22 mouse cellular contexts compared by ENCODE assay signal in genomic region chr10:39388144-39388543, GRCm38 (mm10). TPM values are rescaled to one million over a fixed set of nuclear protein-coding genes. Genes with fewer than 3 reads are reported as not detected.
A peak's percentile ranks its signal among the peaks of the same experiment; 100 is the strongest.
DNase-seq lines count a peak whose midpoint lies in the region; ATAC-seq and TF ChIP-seq lines count a peak whose summit lies in the region.
"Had no signal": no experiment of that assay in that cellular context is flagged by ENCODE, and none has a peak within 500 bp of the region (broad histone marks: within the 10 kb centered on the region; RNA-seq: fewer than 3 reads in every experiment).

No protein-coding gene starts in this region.

- TF ChIP-seq EP300 in liver, embryonic 14.5 days (IDR thresholded peaks at IDR 0.05; ENCODE audit: low read depth), result no peak

- WGBS in hindbrain, embryonic 14.5 days, result 86% methylated on average over 3 of the region's 3 CpGs
- WGBS in hindbrain, embryonic 12.5 days, result 90% methylated on average over 3 of the region's 3 CpGs
- 83% methylated on average over 3 of the region's 3 CpGs for WGBS in midbrain, embryonic 13.5 days
- 88% methylated on average over 3 of the region's 3 CpGs for WGBS in midbrain, embryonic 11.5 days
- 55% methylated on average over 3 of the region's 3 CpGs for WGBS in liver, embryonic 14.5 days (ENCODE audit: insufficient replicate concordance)

- H3K9ac ChIP-seq in hindbrain, embryonic 14.5 days, result no peak overlapping the region
- no peak overlapping the region for H3K9ac ChIP-seq in hindbrain, embryonic 12.5 days
- no peak overlapping the region for H3K9ac ChIP-seq in midbrain, embryonic 13.5 days (replicated peaks)
- no peak overlapping the region for H3K9ac ChIP-seq in midbrain, embryonic 11.5 days (ENCODE audit: low read length)
- no peak overlapping the region for H3K9ac ChIP-seq in liver, embryonic 14.5 days (replicated peaks)
- H3K9ac ChIP-seq: embryonic facial prominence, embryonic 15.5 days; intestine, embryonic 15.5 days; liver, embryonic 15.5 days had no signal

- no peak overlapping the region for H3K4me2 ChIP-seq in hindbrain, embryonic 14.5 days (replicated peaks)
- no peak overlapping the region for H3K4me2 ChIP-seq in hindbrain, embryonic 12.5 days (replicated peaks)
- H3K4me2 ChIP-seq in midbrain, embryonic 13.5 days (replicated peaks), result no peak overlapping the region
- no peak overlapping the region for H3K4me2 ChIP-seq in midbrain, embryonic 11.5 days
- H3K4me2 ChIP-seq in liver, embryonic 14.5 days (ENCODE audit: low read depth), result no peak overlapping the region
- H3K4me2 ChIP-seq: embryonic facial prominence, embryonic 15.5 days; intestine, embryonic 15.5 days; liver, embryonic 15.5 days had no signal

- peaks cover 44% of the 10 kb centered on the region for H3K4me1 ChIP-seq in hindbrain, embryonic 14.5 days (replicated peaks; ENCODE audit: control insufficient read depth, insufficient read depth, low read length)
- H3K4me1 ChIP-seq in hindbrain, embryonic 12.5 days, result peaks cover 56% of the 10 kb centered on the region
- H3K4me1 ChIP-seq in midbrain, embryonic 13.5 days (replicated peaks), result peaks cover 60% of the 10 kb centered on the region
- peaks cover 6% of the 10 kb centered on the region; the same call in 1 of the 2 replicates for H3K4me1 ChIP-seq in midbrain, embryonic 11.5 days (ENCODE audit: control insufficient read depth, insufficient read depth, low read length)
- H3K4me1 ChIP-seq in liver, embryonic 14.5 days (replicated peaks; ENCODE audit: control insufficient read depth in 2 of 2, insufficient read depth in 2 of 2, low read length in 1 of 2), result peaks cover 2 to 8% of the 10 kb centered on the region in 2 experiments; a peak in 3 of 4 replicates

- no peak for ATAC-seq in hindbrain, embryonic 14.5 days (ENCODE audit: low FRiP score)
- no peak for ATAC-seq in hindbrain, embryonic 12.5 days (ENCODE audit: low FRiP score)
- ATAC-seq in midbrain, embryonic 13.5 days, result no peak
- ATAC-seq in midbrain, embryonic 11.5 days (ENCODE audit: low FRiP score), result no peak
- peak; percentile 35; the same call in 1 of the 2 replicates for ATAC-seq in liver, embryonic 14.5 days (ENCODE audit: insufficient read depth)
- ATAC-seq: CD4-positive, CD25-positive, alpha-beta regulatory T cell, adult 4 months; forebrain, embryonic 16.5 days; intestine, embryonic 15.5 days had no signal

- TF ChIP-seq CTCF in liver, embryonic 14.5 days (IDR thresholded peaks at IDR 0.05; ENCODE audit: low read depth), result no peak

- peak; percentile 52 to 67 for DNase-seq in heart, adult 18-20 months
- no peak for DNase-seq in heart, adult 8-10 months (ENCODE audit: low spot score)
- no peak for DNase-seq in hindbrain, embryonic 14.5 days (ENCODE audit: low spot score)
- DNase-seq in midbrain, embryonic 11.5 days (ENCODE audit: low spot score, missing footprints), result no peak
- DNase-seq in liver, embryonic 14.5 days (ENCODE audit: low read depth in 3 of 3, low spot score in 3 of 3), result no peak
- no peak for DNase-seq in T-cell, adult 2 months (ENCODE audit: low spot score)
- DNase-seq: adrenal gland, postnatal 25 days; cerebellum, adult 8-10 months; gastrocnemius, postnatal 10 days; kidney, adult 8-10 months; kidney, postnatal 10 days; lung, postnatal 10 days; right cerebral cortex, postnatal 25 days; spleen, adult 18-20 months had no signal

- no peak overlapping the region for H3K4me3 ChIP-seq in hindbrain, embryonic 14.5 days (replicated peaks; ENCODE audit: low read length)
- H3K4me3 ChIP-seq in hindbrain, embryonic 12.5 days, result no peak overlapping the region
- H3K4me3 ChIP-seq in midbrain, embryonic 13.5 days (replicated peaks), result no peak overlapping the region
- H3K4me3 ChIP-seq in midbrain, embryonic 11.5 days (ENCODE audit: low read depth, low read length), result no peak overlapping the region
- no peak overlapping the region for H3K4me3 ChIP-seq in liver, embryonic 14.5 days (ENCODE audit: insufficient read depth in 1 of 2, low read depth in 2 of 2, low read length in 2 of 2)
- H3K4me3 ChIP-seq: embryonic facial prominence, embryonic 15.5 days; hindbrain, embryonic 15.5 days; intestine, embryonic 15.5 days; liver, embryonic 15.5 days had no signal

- 0 out of 2 replicates have a peak overlapping the region, but pooled peaks have one; percentile 9 for H3K27ac ChIP-seq in hindbrain, embryonic 14.5 days
- no peak overlapping the region for H3K27ac ChIP-seq in hindbrain, embryonic 12.5 days
- peak overlapping the region; percentile 40; the same call in 1 of the 2 replicates for H3K27ac ChIP-seq in midbrain, embryonic 13.5 days
- no peak overlapping the region for H3K27ac ChIP-seq in midbrain, embryonic 11.5 days (ENCODE audit: low read depth, low read length)
- no peak overlapping the region for H3K27ac ChIP-seq in liver, embryonic 14.5 days
- H3K27ac ChIP-seq: embryonic facial prominence, embryonic 15.5 days; intestine, embryonic 15.5 days; liver, embryonic 15.5 days had no signal

- no peaks in the 10 kb centered on the region for H3K9me3 ChIP-seq in hindbrain, embryonic 14.5 days (ENCODE audit: control insufficient read depth, low read length)
- no peaks in the 10 kb centered on the region for H3K9me3 ChIP-seq in hindbrain, embryonic 12.5 days (replicated peaks)
- H3K9me3 ChIP-seq in midbrain, embryonic 13.5 days, result no peaks in the 10 kb centered on the region
- H3K9me3 ChIP-seq in midbrain, embryonic 11.5 days (ENCODE audit: control insufficient read depth, low read length), result no peaks in the 10 kb centered on the region
- H3K9me3 ChIP-seq in liver, embryonic 14.5 days (ENCODE audit: control insufficient read depth, low read length), result no peaks in the 10 kb centered on the region
- H3K9me3 ChIP-seq: hindbrain, embryonic 15.5 days; intestine, embryonic 15.5 days; liver, embryonic 15.5 days had no signal

- H3K36me3 ChIP-seq in hindbrain, embryonic 14.5 days (replicated peaks; ENCODE audit: control insufficient read depth, insufficient read depth), result no peaks in the 10 kb centered on the region; the same call in 1 of the 2 replicates
- peaks cover 6% of the 10 kb centered on the region; the same call in 1 of the 2 replicates for H3K36me3 ChIP-seq in hindbrain, embryonic 12.5 days
- peaks cover 12% of the 10 kb centered on the region for H3K36me3 ChIP-seq in midbrain, embryonic 13.5 days
- H3K36me3 ChIP-seq in midbrain, embryonic 11.5 days (ENCODE audit: control insufficient read depth, insufficient read depth, low read length), result no peaks in the 10 kb centered on the region
- no peaks in the 10 kb centered on the region; the same call in 1 of the 2 replicates for H3K36me3 ChIP-seq in liver, embryonic 14.5 days (replicated peaks; ENCODE audit: control insufficient read depth, insufficient read depth, low read depth)

- no peaks in the 10 kb centered on the region for H3K27me3 ChIP-seq in hindbrain, embryonic 14.5 days (ENCODE audit: control insufficient read depth, insufficient read depth, low read length)
- H3K27me3 ChIP-seq in hindbrain, embryonic 12.5 days, result no peaks in the 10 kb centered on the region
- H3K27me3 ChIP-seq in midbrain, embryonic 13.5 days, result no peaks in the 10 kb centered on the region
- no peaks in the 10 kb centered on the region for H3K27me3 ChIP-seq in midbrain, embryonic 11.5 days (ENCODE audit: control insufficient read depth, insufficient read depth, low read length)
- no peaks in the 10 kb centered on the region for H3K27me3 ChIP-seq in liver, embryonic 14.5 days (ENCODE audit: control insufficient read depth, insufficient read depth, low read length)
- H3K27me3 ChIP-seq: embryonic facial prominence, embryonic 15.5 days; hindbrain, embryonic 15.5 days; intestine, embryonic 15.5 days; liver, embryonic 15.5 days had no signal

RNA-seq across cellular contexts. Expression of gene Fyn, which starts 19.5 kb away (rescaled TPM):
- total RNA-seq in heart, adult 18-20 months (2021), result 10 to 100 TPM; 30.6 to 32.2 TPM
- 10 to 100 TPM; 22.4 to 27.6 (median 24.2) TPM for total RNA-seq in heart, adult 8-10 months (2022)
- polyA plus RNA-seq in hindbrain, embryonic 14.5 days (2014; fragmentation: Nextera tagmentation; extraction: Ambion mirVana), result 105 and 112 TPM in 2 replicates
- polyA plus RNA-seq in hindbrain, embryonic 12.5 days (2016; fragmentation: Nextera tagmentation; extraction: Ambion mirVana), result 64.8 and 67.9 TPM in 2 replicates
- polyA plus RNA-seq in midbrain, embryonic 13.5 days (2015; fragmentation: Nextera tagmentation; extraction: Ambion mirVana), result 62.4 and 64.8 TPM in 2 replicates
- polyA plus RNA-seq in midbrain, embryonic 11.5 days (2014; fragmentation: Nextera tagmentation; extraction: Ambion mirVana), result 43.7 and 44.3 TPM in 2 replicates
- polyA plus RNA-seq in liver, embryonic 14.5 days (2012; rRNA removed), result 8.4 and 9.8 TPM in 2 replicates
- polyA plus RNA-seq in liver, embryonic 14.5 days (2014; fragmentation: Nextera tagmentation; extraction: Ambion mirVana), result 8.2 and 9.1 TPM in 2 replicates

Comparison
In these comparisons a context has a peak if more than half of its experiments do, and no peak if none do; other contexts are left out.
1. DNase-seq: peak in heart, adult 18-20 months (2 of 2); none in heart, adult 8-10 months (single experiment), hindbrain, embryonic 14.5 days (single experiment), midbrain, embryonic 11.5 days (single experiment), liver, embryonic 14.5 days (0 of 3) and T-cell, adult 2 months (single experiment).
2. H3K27ac ChIP-seq: peak in hindbrain, embryonic 14.5 days (single experiment) and midbrain, embryonic 13.5 days (single experiment); none in hindbrain, embryonic 12.5 days (single experiment), midbrain, embryonic 11.5 days (single experiment) and liver, embryonic 14.5 days (single experiment).